Mouse (Mus musculus) brain, embryonic 14.5 days (tissue): ENCODE results near the gene Eif4g3. TPM values are rescaled to one million over a fixed set of nuclear protein-coding genes. Genes with fewer than 3 reads are reported as not detected.

ENCODE experiments used
- DNase-seq: peaks from one replicate; pipeline ENCODE4 v3.0.0-alpha.2; 2011; ENCODE audit warnings: low read depth
- CTCF ChIP-seq: fragments of 200-500 bp; IDR thresholded peaks from 2 replicates; pipeline ENCODE4 v1.5.1; 2012; ENCODE audit warnings: inconsistent platforms, mild to moderate bottlenecking, moderate library complexity, borderline replicate concordance; ENCODE audit not compliant: insufficient read depth, insufficient read length; ENCODE audit errors: extremely low read depth
- POLR2A ChIP-seq: fragments of 200-500 bp; IDR thresholded peaks from 2 replicates; pipeline ENCODE4 v1.6.1; 2012; ENCODE audit warnings: mild to moderate bottlenecking, inconsistent platforms, borderline replicate concordance; ENCODE audit not compliant: poor library complexity, insufficient read depth, insufficient read length, severe bottlenecking; ENCODE audit errors: extremely low read depth
- polyA plus RNA-seq: library from polyadenylated mRNA; depleted of rRNA; stranded (reverse); fragments of >200 nt; gene quantifications from 2 replicates; pipeline ENCODE4 v1.2.3, GENCODE M21; 2012

The Eif4g3 gene
- polyA plus RNA-seq, 1 experiment: 149 TPM

GRCm38 (mm10) chr4:138086949-138087348 is 94.1 kb downstream of the Eif4g3 start:
- TF ChIP-seq CTCF (no peak), POLR2A (no peak)

DNA sequence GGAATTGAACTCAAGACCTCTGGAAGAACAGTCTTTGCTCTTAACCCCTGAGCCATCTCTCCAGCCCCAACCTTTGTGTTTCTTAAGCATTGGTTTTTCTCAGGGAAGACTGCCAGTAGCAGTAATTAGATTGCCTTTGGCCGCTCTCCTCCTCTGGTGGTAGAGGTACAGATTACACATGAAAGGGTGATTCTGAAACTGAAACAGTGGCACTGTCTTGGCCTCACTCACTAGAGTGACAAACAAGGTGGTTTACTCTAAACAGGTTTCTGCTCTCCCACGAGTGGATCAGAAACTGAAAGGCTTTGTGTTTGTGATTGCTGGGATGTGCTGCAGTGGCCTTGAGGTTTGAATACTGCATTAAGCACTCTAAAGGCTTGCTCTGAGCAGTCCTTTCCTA is 96.7 kb downstream of the Eif4g3 start:
- TF ChIP-seq POLR2A: no peak
- DNase-seq: no peak

More at GRCm38 (mm10) chr4:138086949-138087348, 94.1 kb downstream of the Eif4g3 start:
- DNase-seq: no peak

GRCm38 (mm10) chr4:138091562-138092194 is 98.9 kb downstream of the Eif4g3 start:
- DNase-seq: no peak
- TF ChIP-seq POLR2A (no peak), CTCF (no peak)

DNA sequence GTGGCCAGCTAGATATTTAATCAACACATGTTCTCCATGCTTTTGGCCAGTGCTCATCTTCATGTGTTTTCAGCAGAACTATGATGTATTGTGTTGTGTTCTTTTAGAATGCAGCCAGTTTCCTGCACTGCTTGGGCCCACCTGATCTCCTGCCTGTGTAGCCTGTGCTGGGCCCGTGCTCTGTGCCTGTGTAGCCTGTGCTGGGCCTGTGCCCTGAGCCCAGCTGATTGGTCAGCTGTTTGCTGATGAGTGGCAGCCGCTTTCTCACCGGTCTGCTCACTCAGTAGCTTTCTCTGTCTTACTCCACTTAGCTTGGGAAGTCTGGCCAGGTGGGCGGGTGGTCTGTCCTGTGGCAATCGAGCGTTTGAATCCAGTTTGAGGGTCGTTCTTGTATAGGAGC is 107.6 kb downstream of the Eif4g3 start:
- TF ChIP-seq CTCF (no peak), POLR2A (no peak)
- DNase-seq: no peak

GRCm38 (mm10) chr4:138101795-138102194 is 109.0 kb downstream of the Eif4g3 start:
- DNase-seq: no peak
- TF ChIP-seq CTCF (no peak), POLR2A (no peak)

GRCm38 (mm10) chr4:138102413-138102812 is 109.6 kb downstream of the Eif4g3 start:
- no peak for DNase-seq
- TF ChIP-seq CTCF (no peak), POLR2A (no peak)

GRCm38 (mm10) chr4:138104967-138105366 is 112.1 kb downstream of the Eif4g3 start:
- no peak for DNase-seq
- TF ChIP-seq CTCF (no peak), POLR2A (no peak)

GRCm38 (mm10) chr4:138107441-138108409 is 114.9 kb downstream of the Eif4g3 start:
- peak; percentile 93 for DNase-seq
- no peak for TF ChIP-seq POLR2A
- peak; percentile 76; the same call in 1 of the 2 replicates for TF ChIP-seq CTCF

GRCm38 (mm10) chr4:138108541-138108940 is 115.7 kb downstream of the Eif4g3 start:
- TF ChIP-seq POLR2A (no peak), CTCF (no peak)
- DNase-seq: no peak

DNA sequence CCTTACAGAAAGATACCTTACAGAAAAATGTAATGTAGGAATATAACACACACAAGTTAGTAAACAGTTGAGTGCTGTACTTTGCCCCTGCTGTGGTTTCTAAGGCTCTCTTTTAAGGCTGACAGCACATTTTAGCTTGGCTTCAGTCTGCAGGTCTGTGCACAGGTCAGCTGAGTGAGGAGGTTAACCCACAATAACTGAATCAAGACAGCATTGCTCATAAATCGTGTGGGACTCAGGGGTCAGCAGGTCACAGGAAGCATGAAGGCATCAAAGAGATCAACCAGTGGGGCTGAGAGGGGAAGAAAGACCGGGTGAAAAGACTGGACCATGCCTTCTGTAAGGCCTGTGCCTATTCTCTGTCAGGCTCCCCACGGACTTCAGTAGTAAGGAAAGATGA is 116.5 kb downstream of the Eif4g3 start:
- no peak for DNase-seq
- TF ChIP-seq CTCF (no peak), POLR2A (no peak)

DNA sequence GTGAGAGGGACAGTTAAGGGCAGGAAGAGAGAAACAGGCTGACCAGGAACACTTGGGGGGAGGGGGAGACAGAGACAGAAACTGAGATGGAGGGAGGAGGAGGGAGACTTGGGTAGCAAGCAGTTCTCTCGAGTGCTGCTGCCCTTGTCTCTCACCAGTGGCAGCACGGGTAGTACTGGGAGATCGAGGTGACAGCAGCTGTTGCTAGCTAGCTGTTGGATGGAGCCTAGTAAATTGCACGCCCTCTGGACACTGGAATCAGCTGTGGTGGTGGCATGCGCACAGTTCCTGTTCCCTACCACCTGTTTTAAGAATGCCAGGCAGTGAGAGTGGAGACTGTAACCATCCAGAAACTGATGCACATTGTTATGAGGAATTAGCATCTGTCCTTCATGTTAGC is 119.0 kb downstream of the Eif4g3 start:
- no peak for DNase-seq
- no peak for TF ChIP-seq POLR2A
- TF ChIP-seq CTCF: no peak
